Mouse (Mus musculus) CD4-positive, CD25-positive, alpha-beta regulatory T cell, adult 4 months (primary cell): ENCODE results near the gene Il33. TPM values are rescaled to one million over a fixed set of nuclear protein-coding genes. Genes with fewer than 3 reads are reported as not detected.

ENCODE experiments used
- ATAC-seq: one replicate; pipeline ENCODE4 v1.8.0; 2017
- polyA plus RNA-seq, 2 experiments: library from polyadenylated mRNA; unstranded; fragments of 100-300 nt; shearing (Covaris generic); gene quantifications; one replicate each; pipeline ENCODE4 v1.2.1; 2017

Il33 gene
- polyA plus RNA-seq: not detected

DNA sequence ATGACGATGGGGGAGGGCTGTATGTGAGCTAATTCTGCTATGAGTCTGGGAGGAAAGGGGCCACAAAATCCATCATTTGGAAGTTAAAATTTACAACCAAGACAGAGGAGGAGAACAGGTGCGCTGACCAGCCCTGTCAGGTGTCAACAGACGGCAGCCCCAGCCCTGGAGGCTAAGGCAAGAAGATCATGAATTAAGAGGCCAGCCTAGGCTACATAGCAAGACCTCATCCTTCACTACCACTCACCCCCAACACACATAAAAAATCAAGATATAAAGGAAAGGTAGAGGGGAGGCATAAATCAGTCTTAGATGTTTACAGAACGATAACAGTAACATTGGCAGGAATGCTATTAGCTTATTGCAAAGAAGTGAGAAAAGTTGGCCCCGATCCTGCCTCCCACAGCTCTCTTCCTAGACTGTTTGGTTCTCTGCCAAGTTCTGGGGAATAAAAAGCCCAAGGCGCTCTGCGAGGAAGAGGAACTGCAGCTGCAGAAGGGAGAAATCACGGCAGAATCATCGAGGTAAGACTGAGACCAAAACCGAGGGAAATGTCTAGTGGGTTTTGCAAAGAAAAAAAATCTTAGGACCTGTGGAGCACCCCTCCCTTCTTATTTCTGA is at the start of gene Il33:
Il33 (plus strand) TSS at position 477 of the 621 bp plus-strand sequence.
- ATAC-seq: no peak

DNA sequence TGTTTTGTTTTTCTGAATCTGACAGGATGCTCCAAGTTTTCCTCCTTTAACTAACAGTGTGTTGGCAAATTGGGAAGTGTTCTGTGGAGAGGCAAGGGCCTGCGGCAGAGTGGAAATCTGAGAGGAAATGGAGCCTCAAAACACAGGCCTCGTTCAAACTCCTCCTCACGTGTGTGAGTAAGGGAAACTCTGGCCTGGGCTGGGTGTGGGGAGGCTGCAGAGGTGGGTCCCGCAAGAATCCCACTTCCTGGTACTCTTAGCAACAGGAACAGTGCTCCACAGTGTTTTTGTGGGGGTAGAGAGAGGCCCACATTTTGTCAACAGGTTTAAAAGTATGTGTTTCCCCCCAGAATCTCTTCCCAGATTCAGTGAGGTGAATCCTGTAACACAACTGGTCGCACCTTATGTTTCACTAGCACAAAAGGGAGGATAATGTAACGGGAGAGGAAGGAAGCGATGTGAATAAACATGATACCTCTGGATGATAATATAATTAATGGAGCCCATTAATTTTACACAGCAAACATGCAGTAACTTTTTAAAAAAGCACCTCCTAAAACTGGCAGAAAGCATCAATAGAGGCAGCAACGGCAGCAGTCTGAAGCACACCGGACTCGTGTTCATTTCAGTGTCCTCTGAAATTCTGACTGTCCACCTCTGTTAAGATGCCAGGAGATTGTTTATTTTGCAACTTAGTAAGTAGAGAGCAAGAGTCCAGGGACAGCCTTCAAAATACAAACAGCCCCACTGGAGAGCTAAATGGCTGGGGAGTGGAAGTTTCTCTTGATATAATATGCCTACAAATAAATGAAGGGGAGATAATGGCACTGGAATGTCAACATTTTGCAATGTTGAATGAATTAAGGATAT is 47.3 kb upstream of the Il33 start:
- no peak for ATAC-seq

DNA sequence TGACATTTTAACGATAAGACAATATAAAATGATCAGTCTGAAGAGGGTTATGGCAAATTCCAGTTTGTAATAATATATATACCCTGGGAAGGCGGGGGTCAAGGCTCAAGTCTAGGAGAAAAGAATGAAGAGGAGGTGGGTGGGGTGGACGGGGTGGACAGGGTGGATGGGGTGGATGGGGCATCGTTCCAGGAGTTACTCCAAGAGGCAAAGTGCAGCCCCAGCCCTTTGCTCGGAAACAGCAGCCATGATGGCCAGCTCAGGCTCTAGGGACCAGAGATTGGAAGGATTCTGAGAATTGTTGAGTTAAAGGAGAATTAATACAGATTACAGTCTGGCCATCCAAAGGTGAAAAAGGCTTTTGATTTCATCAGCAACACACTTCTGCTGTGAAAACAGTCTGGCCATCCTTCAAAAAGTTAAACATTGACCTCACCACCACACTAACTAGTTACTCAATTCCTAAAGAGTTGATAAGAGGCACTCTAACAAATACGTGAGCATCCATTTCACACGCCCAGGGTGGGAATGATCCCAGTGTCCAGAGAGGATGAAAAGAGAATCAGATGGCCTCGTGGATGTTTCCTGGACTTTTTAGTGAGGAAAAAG is 45.9 kb upstream of the Il33 start:
- ATAC-seq: no peak

DNA sequence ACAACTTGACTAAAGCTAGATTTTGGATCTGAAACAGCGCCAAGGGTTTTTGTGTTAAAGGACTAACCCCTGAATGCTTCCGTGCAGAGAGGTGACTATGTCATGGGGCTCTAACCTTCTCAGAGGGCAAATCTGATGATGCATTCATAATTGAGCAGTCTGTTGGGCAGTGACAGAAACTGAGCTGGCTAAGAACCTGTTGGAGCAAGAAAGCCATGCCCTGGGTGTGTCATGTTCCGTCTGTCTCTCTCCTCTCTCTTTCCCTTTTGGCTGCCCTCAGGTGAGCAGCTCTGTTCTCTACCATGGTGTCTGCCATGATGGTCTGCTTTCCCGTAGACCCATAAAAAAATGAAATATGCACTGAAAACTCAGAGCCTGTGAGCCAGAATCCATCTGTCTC is 44.0 kb upstream of the Il33 start:
- no peak for ATAC-seq

DNA sequence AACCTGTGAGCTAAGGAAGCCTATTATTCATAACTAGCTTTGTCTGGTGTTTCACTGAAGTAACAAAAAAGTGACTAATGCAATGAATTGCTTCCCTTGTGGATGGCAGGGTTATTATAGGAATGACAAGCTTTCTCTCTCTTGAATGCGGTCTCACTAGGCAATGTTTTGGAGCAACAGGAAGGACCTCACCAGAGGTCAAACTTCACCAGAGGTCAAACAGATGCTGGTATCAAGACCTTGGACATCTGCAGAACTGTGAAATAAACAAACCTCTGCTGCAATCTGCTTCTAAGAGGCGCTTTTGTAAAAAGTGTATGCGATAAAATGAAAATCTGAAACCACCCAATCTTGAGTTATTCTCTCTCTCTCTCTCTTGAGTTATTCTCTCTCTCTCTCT is 42.2 kb upstream of the Il33 start:
- ATAC-seq: no peak

DNA sequence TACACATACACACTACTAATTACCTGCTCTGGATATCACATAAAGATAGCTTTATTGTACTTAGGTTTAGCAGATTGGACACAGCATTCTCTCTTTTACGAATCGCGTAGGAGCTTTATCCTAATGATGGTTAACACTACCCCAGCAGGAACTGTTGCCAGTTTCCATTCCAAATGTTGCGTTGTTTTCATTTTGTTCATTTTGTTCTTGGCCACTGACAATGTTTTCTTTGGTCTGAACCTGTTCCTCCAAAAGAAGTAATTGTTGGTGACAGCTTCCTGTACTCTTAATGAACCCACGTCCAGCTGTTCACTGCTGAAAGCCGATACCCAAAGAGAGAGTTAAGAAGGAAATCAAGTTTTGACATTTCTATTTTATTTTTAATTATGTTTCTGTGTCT is 39.4 kb upstream of the Il33 start:
- no peak for ATAC-seq

DNA sequence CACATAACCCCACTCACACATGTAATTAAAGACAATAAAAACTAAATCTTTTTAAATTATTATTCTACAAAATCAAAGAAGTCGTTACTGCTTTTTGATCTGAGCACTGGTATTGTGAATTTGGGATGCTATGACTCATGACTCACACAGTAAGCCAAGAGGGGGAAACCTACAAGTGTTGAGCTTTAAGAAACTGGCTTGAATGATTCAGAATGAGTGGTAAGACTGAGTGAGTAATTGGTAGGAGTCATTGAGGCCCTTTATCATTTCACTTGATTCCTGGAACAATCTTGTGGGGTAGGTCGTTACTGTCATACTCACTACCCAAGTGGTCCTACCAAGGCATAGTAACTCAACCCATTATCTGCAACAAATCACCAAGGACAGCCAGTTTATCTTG is 37.4 kb upstream of the Il33 start:
- ATAC-seq: no peak

DNA sequence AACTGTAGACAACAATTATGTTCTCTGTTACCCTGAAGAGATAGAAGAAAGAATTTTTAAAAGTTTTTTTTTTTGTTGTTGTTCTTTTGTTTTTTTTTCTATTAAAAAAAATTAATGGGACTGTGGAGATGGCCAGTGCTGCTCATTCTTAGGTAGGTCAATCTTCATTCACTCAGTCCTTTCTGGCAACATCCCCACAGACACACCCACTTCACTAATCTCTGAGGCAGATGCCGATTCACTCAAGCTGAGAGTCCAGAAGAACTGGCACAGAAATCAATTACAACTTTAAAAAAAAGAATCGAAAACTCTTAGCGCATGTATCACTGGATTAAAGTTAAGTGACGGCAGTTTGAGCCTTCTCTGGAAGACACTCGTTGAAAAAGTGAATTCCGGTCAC is 36.0 kb upstream of the Il33 start:
- no peak for ATAC-seq

DNA sequence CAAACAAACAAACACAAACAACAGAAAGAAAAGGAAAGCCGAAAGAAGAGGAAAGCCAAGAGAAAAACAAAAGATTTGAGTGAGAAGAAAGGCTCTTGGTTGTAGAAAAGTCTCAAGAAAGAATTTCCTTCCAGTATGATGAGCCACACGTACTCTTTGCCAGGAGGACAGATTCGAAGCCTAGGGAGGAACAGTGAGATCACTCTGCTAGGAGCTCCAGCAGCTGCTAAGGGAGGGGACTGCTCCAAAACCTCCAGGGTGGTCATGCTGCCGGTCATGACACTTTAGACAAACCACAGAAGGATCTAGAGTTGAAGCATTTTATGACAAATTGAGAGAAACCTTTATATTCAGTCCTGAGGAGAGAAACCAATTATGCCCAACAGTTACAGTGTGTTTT is 32.9 kb upstream of the Il33 start:
- no peak for ATAC-seq

DNA sequence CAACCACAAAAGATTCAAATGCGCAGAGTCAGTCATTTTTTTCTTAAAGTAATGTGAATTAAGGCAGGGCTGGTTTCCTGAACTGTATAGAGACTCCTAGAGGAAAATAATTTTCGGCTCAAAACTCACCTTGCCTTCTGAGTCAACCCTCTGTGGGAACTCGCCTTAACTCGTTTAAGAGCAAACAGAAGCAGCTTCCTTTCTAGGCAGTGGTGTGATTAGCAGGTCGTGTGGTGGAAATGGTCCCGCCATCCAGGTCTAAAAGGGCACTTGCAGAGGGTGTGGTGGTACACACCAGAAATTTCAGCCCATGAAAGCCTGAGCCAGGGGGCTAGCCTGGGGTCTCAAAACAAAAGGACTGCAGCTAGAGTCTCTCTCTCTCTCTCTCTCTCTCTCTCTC is 32.1 kb upstream of the Il33 start:
- ATAC-seq: no peak

DNA sequence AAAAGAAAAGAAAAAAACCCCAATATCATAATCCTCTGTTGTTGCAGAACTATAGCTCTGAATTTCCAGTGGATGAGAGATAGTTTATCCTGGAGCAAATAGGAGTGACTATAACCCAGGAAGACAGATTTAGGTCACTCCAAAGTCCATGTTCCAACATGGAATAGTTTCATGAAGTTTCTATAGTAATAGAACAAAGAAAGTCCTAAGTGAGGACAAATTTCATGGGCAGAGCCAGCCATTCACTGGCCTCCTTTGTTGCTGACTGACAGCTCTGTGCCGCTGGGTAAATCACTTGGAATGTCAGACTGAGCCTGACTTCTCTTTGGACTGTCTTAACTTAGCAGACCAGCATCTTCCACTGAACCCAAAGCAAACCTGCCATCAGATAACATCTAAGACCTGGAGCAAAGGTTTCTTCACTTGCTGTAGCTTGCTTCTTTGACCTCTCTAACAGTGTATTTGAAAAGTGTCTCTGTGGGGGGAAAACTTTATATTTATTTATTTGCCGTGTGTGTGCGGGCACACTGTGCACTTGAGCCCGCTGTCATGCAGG is 31.1 kb upstream of the Il33 start:
- ATAC-seq: no peak

DNA sequence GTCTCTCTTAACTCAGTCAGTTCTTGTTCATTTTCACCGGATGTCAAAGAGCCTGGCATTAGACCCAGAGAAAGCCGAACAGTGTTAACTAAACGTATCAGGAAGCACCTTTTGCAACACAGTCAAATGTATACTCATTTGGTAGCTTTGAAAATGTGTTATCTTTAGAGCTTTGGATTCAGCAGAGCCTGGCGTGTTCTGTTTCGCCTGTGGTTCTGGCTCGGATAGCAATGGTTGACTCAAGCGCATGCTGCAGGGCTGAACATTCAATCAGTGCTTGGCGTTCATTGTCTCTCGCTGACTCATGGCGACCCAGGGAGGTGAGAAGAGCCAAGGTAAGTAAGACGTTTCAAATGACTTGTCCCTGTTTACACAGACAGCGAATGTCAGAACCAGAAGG is 30.5 kb upstream of the Il33 start:
- no peak for ATAC-seq

DNA sequence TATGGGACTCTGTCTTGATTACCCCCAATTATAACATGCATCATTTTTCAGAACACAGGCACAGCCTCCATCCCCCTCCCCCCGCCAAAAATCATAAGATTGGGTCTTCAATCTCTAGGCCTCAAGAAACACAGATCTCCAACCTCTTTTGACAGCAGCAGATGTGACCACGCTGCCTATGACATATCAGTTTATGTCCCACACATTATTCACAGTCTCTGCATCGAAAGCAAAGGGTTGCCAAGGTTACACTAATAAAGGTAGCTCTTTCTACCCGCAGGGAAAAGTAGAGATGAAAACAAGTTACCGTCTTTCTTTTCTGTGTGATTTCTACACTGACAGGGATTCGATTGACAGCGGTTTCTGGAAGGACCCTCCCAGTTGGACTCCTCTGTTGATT is 29.9 kb upstream of the Il33 start:
- no peak for ATAC-seq

DNA sequence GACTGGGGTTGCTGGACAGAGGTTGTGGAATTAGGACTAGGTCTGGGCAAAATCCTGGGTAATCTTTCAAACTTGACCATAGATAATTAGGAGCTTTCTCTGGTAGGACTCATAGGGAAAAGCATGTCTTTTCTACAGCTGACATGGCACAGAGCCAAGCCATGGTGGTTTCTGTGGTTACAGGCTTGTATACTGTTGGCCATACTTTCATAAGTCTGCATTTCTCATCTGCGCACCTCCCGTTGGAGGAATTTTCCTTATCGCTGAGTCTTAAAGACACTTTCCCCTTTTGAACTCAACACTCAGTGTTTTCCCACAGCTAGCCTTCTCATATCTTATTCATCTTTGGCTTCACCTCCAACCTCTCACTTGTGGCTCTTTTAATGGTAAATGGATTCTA is 24.6 kb upstream of the Il33 start:
- ATAC-seq: no peak

DNA sequence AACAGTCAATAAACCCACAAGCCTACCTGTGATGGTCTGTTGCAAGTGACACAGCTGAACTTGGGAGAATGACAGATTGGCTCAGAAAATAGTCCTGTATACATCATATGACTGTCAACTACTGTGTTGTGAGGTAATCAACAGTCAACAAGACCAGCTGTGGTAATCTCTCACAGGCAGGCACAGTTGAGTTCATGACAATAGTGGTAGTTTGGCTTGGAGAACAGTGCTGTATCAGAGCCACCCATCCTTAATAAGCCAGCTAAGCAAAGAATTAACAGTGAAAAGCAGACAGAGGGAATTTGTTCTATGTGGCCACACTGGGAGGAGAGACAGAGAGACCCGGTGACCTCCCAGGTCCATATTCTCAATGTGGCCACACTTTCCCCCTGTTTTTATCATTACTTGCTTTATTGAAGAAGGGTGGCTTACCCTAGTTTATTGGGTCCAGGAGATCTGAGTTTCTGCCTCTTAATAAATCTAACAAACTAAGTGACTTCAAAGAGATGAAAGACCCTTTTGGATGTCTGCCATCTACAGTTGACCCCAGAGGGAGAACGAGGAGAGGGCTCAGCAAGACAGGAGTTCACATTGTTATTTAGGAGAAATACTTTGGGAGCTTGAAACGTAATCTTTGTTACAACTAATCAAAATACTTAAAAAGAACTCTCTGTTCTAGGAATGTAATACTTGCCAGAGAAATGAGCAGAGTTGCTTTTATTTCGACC is 22.4 kb upstream of the Il33 start:
- ATAC-seq: no peak

DNA sequence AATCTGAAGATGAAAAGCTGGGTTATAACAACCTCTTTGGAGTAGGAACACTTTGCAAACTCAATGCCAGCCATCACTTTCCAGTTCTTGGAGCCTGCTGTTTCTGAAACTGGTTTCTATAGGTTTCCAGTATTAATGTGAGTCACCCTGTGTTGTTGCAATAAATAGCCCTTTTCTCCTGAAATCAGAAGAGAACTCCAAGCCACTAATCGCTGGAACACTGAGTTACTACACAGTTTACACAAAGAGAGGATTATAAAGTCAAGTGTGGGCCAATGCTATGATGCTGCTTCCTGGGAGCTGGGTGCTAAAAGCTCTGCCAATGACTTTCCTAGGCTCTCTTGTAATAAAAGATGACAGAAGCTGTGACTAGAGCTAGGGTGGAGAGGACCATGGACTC is 19.0 kb upstream of the Il33 start:
- no peak for ATAC-seq

DNA sequence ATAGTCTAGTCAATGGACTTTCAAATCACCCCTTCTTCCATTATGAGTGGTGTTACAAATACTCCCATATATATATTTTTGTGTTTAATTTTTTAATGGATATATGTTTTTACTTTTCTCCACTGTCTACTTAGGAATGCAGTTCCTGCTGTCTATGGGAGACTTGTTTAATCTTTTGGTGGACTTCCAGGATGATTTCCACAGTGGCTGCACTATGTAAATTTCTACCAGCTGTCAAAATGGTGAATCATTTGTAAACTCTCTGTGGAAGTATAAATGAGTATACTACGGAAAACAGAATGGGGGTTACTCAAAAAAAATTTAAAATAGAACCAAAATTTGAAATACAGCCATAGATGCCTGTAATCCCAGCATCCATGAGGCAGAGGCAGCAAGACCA is 15.7 kb upstream of the Il33 start:
- no peak for ATAC-seq

DNA sequence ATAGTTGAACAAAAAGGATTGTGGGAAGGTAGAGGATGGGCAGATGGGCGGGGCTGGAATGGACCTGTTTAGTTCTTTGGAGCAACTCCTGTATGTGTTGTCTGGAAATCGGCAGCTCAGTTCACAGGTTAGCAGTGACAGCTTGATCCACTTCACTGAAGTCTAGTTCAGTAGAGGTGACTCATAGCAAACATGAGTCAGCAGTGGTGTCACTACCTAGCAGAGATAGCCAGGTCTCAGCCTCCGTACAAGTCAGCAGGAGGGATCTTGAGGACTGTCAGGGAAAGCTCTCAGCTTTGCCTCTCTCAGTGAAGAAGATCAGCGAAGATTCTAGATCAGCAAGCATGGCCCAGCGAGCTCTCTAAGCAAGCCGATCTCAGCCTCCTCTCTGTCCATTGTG is 13.0 kb upstream of the Il33 start:
- ATAC-seq: no peak

DNA sequence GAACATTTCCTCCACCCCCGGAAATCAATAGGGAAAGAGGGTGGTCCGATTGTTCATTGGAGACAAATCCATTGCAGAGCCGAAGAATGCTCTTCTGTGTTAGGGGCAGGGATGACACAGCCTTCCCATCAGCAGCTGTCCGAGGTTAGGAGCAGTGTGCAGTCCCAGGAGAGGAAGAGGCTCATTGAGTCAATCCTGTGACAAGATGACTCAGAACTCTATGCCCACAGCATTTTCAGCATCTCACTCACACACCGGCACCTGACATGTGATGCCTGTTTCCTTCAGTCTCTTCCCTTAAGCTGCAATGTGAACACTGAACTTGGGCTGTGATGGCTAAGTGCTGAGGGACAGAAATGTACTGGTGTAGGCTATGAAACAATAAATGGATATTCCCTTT is 7.5 kb upstream of the Il33 start:
- no peak for ATAC-seq

DNA sequence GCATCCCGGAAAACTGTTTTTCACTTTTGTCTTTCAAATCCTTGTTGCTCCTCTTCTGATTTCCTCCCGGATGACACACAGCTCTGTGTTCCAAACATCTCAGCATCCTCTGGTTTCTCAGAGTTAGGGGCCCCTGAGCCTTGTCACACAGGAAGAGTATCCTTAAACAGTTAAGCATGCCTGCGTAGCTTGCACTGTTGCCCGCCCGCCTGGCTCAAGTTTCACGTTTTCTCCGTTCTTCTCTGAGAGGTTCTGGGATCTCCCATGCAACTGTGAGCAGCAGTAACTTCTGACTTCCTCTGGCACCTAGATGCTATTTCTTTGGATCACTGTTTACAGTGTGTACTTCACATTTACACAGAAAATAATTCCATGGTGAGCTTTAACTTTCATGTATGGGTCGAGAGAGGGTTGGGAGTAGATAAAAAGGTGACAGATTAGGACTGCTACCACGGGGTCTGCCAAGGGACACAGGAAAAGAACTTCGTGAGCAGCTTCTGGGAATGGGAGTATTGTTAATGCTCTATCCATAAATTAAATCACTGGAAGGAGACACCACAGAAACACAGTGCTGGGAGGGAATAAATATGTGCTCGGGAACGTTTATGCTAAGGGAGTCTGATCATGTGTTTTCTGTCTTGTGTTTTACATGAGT is 1.3 kb downstream of the Il33 start:
- no peak for ATAC-seq

DNA sequence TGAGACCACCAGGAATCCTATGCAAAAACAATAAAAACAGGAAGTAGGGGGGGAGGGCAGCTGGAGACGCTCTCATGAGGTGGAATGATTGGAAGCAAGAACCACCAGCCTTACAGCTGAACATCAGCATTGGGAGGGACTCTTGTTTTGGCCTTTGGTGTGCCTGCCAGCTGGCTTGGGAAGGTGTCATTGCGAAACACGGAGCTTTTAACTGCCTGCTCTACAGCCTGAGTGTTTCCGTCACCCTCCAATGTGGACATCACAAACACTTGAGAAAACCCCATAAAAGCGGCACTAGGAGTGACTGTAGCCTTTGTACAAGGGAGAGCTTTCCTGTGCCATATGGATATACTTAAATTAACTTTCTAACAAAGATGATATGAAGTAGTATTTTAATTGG is 5.4 kb downstream of the Il33 start:
- ATAC-seq: no peak

DNA sequence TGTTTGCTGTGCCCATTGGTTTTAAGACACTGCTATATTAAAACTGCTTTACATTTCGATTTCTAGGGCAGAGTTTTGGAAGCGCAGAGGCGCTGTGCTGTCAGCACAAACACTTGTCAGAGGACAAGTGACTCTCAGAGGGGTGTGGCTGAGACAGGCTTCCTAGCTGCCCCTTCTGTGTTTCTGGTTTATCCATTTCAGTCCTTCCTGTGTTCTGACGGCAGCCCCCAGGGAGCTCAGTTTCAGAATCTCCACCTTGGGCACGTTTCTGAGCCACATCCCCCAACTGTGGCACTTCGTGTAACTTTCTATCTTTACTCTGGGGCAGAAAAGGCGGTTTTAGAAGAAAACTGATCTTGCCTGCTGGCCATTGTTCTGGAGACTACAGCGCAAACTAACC is 12.5 kb downstream of the Il33 start:
- ATAC-seq: no peak

DNA sequence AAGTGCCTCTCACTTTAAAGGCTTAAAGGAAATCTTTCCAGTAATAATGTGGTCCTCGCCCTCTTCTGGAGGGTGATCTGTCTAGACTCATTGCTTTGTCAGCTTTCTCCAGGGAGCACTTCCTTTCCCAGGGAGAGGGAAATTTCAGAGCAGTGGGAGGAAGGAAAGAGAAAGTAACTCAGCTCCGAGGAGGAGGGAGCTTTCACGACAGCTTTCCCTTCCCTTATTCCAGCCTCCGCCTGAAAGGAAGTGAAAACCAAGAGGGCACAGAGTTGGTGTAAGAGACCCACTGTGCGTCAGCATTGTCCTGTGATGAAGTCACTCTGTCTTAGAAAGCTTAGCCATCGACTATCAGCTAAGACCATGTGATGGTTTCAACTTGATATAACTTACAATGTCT is 15.3 kb downstream of the Il33 start:
- ATAC-seq: no peak
